Mouse (Mus musculus): ENCODE data around the gene Tjap1. TPM values are rescaled to one million over a fixed set of nuclear protein-coding genes. Genes with fewer than 3 reads are reported as not detected.
A peak's percentile ranks its signal among the peaks of the same experiment; 100 is the strongest.

Gene Tjap1
- polyA plus RNA-seq, 1 experiment, result 64.8 TPM

GRCm38 (mm10) chr17:46278011-46278765 lies 4.6 kb downstream of the Tjap1 start:
- H3K4me1 ChIP-seq (ENCODE audit: control insufficient read depth, insufficient read depth, low read length), result peaks cover 3% of the 10 kb centered on the region; the same call in 1 of the 2 replicates
- 91% methylated on average over 12 of the region's 12 CpGs for WGBS
- no peak overlapping the region for H3K27ac ChIP-seq (ENCODE audit: insufficient read depth, low read length)
- no peak for DNase-seq
- no peak overlapping the region for H3K4me3 ChIP-seq (replicated peaks; ENCODE audit: insufficient read depth, low read depth, low read length)
- H3K27me3 ChIP-seq (ENCODE audit: control insufficient read depth, insufficient read depth, low read length), result no peaks in the 10 kb centered on the region
- TF ChIP-seq POLR2A (IDR thresholded peaks at IDR 0.05; ENCODE audit: borderline replicate concordance, insufficient read depth, low read length) (no peak), CTCF (IDR thresholded peaks at IDR 0.05; ENCODE audit: borderline replicate concordance, insufficient read depth, low read depth, low read length) (no peak)

DNA sequence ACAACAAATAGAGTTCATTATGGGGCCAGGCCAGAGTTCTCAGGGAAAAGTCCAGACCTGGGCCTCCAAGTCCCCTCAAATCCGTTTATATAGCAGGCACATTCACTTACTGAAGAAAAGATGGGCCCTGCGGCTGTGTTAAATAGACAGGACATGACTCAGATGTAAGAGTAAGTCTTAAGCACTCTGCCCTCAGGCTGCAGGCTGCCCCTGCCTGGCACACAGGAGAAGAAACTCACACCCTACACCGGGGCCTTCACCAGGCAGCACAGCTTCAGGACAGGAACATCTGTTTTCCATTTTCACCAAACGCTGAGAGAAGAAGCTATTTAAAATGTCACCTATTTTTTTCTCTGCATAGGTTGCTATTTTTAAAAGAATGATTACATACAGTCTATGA lies 5.2 kb downstream of the Tjap1 start:
- DNase-seq, result no peak
- H3K27ac ChIP-seq (ENCODE audit: insufficient read depth, low read length), result no peak overlapping the region
- TF ChIP-seq POLR2A (IDR thresholded peaks at IDR 0.05; ENCODE audit: borderline replicate concordance, insufficient read depth, low read length) (no peak), CTCF (IDR thresholded peaks at IDR 0.05; ENCODE audit: borderline replicate concordance, insufficient read depth, low read depth, low read length) (no peak)
- H3K4me1 ChIP-seq (ENCODE audit: control insufficient read depth, insufficient read depth, low read length), result peaks cover 3% of the 10 kb centered on the region; the same call in 1 of the 2 replicates
- no peak overlapping the region for H3K4me3 ChIP-seq (replicated peaks; ENCODE audit: insufficient read depth, low read depth, low read length)
- H3K27me3 ChIP-seq (ENCODE audit: control insufficient read depth, insufficient read depth, low read length), result no peaks in the 10 kb centered on the region
- 88% methylated on average over 4 of the region's 4 CpGs for WGBS

GRCm38 (mm10) chr17:46275506-46275905 lies 7.3 kb downstream of the Tjap1 start:
- no peak for TF ChIP-seq POLR2A (IDR thresholded peaks at IDR 0.05; ENCODE audit: borderline replicate concordance, insufficient read depth, low read length)
- TF ChIP-seq CTCF (IDR thresholded peaks at IDR 0.05; ENCODE audit: borderline replicate concordance, insufficient read depth, low read depth, low read length), result no peak
- Histone ChIP-seq H3K27me3 (ENCODE audit: control insufficient read depth, insufficient read depth, low read length) (no peaks in the 10 kb centered on the region), H3K4me1 (ENCODE audit: control insufficient read depth, insufficient read depth, low read length) (no peaks in the 10 kb centered on the region), H3K4me3 (replicated peaks; ENCODE audit: insufficient read depth, low read depth, low read length) (no peak overlapping the region), H3K27ac (ENCODE audit: insufficient read depth, low read length) (no peak overlapping the region)
- WGBS, result 83% methylated on average over 10 of the region's 10 CpGs
- DNase-seq, result no peak

DNA sequence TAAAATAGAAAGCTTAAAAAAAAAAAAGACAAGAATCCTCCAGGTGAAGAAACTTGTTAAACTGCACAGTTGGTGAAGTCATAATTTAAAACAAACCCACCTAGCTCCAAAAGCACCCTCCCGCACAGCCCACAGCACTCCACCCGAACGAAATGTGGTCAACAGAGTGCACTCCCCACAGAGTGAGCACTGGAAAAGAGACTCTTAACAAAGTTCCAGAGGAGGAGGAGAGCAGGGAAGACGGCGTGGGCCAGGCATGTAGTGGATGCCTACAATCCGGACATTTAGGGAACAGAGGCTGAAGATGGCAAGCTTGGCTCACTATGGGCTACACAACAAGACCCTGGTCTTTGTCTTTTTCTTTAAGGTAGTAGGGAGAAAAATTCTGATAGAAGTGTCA lies 7.8 kb downstream of the Tjap1 start:
- H3K27me3 ChIP-seq (ENCODE audit: control insufficient read depth, insufficient read depth, low read length), result no peaks in the 10 kb centered on the region
- DNase-seq, result no peak
- H3K4me3 ChIP-seq (replicated peaks; ENCODE audit: insufficient read depth, low read depth, low read length), result no peak overlapping the region
- no peaks in the 10 kb centered on the region for H3K4me1 ChIP-seq (ENCODE audit: control insufficient read depth, insufficient read depth, low read length)
- 83% methylated on average over 6 of the region's 6 CpGs for WGBS
- H3K27ac ChIP-seq (ENCODE audit: insufficient read depth, low read length), result no peak overlapping the region
- TF ChIP-seq CTCF (IDR thresholded peaks at IDR 0.05; ENCODE audit: borderline replicate concordance, insufficient read depth, low read depth, low read length) (no peak), POLR2A (IDR thresholded peaks at IDR 0.05; ENCODE audit: borderline replicate concordance, insufficient read depth, low read length) (no peak)

DNA sequence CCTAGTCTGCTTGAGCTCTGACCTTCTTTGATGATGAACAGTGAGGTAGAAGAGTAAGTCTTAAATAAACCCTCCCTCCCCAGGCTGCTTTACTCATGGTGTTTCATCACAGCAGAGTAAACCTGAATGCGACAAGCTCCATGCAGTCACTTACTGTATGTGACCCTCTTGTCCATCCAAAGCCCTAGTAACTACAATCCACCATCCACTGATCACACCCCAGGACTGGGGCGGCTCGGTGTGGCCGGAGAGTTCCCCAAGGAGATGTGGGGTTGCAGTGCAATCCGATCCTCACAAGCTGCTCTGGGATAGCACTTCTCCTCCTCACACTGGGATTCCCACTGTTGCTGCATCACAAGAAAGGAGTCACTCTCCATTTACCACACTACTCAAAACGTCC lies 8.4 kb downstream of the Tjap1 start:
- DNase-seq, result no peak
- 81% methylated on average over 6 of the region's 6 CpGs for WGBS
- H3K27ac ChIP-seq (ENCODE audit: insufficient read depth, low read length), result no peak overlapping the region
- TF ChIP-seq POLR2A (IDR thresholded peaks at IDR 0.05; ENCODE audit: borderline replicate concordance, insufficient read depth, low read length), result no peak
- no peak for TF ChIP-seq CTCF (IDR thresholded peaks at IDR 0.05; ENCODE audit: borderline replicate concordance, insufficient read depth, low read depth, low read length)
- H3K4me3 ChIP-seq (replicated peaks; ENCODE audit: insufficient read depth, low read depth, low read length), result no peak overlapping the region
- no peaks in the 10 kb centered on the region for H3K27me3 ChIP-seq (ENCODE audit: control insufficient read depth, insufficient read depth, low read length)
- no peaks in the 10 kb centered on the region for H3K4me1 ChIP-seq (ENCODE audit: control insufficient read depth, insufficient read depth, low read length)

DNA sequence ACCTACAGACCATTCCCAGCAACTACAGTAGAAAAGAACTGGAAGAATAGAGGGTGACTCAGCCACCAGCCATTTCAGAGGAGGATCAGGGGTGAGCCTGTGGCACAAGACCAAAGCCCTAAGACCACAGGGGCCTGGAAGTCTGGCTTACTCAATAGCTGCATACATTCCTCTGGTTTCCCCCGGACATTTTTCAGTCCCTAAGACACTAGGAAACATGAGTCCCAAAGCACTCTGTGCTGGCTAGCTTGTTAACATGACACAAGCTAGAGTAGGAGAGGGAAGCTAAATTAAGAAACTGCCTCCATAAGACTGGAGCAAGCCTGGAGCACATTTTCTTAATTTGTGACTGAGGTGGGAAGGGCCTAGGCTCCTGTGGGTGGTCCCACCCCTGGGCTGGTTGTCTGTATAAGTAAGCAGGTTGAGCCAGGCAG lies 9.0 kb downstream of the Tjap1 start:
- Histone ChIP-seq H3K27ac (ENCODE audit: insufficient read depth, low read length) (no peak overlapping the region), H3K27me3 (ENCODE audit: control insufficient read depth, insufficient read depth, low read length) (no peaks in the 10 kb centered on the region), H3K4me3 (replicated peaks; ENCODE audit: insufficient read depth, low read depth, low read length) (no peak overlapping the region), H3K4me1 (ENCODE audit: control insufficient read depth, insufficient read depth, low read length) (no peaks in the 10 kb centered on the region)
- DNase-seq, result no peak
- TF ChIP-seq POLR2A (IDR thresholded peaks at IDR 0.05; ENCODE audit: borderline replicate concordance, insufficient read depth, low read length) (no peak), CTCF (IDR thresholded peaks at IDR 0.05; ENCODE audit: borderline replicate concordance, insufficient read depth, low read depth, low read length) (no peak)
- WGBS, result 39% methylated on average over 1 of the region's 1 CpGs

DNA sequence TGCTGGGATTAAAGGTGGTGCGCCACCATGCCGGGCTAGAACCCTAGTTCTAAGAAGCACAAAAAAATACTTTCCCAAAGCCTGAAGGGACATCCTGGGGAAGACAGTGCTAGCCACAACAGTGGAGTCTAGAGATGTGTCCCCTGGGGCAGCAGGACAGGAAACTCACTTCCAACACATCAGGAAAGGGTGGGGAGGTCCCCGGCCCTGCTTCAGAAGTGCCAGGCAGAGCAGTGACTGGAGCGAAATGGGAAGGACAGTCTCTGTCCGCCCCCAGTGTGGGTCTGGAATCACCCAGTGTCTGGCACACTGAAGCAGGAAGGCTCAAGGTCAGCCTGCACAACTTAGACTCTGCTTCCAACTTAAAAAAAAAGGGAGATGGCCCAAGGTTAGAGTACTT lies 10.2 kb downstream of the Tjap1 start:
- H3K27me3 ChIP-seq (ENCODE audit: control insufficient read depth, insufficient read depth, low read length), result no peaks in the 10 kb centered on the region
- no peak overlapping the region for H3K27ac ChIP-seq (ENCODE audit: insufficient read depth, low read length)
- 88% methylated on average over 5 of the region's 5 CpGs for WGBS
- DNase-seq, result no peak
- no peaks in the 10 kb centered on the region for H3K4me1 ChIP-seq (ENCODE audit: control insufficient read depth, insufficient read depth, low read length)
- no peak overlapping the region for H3K4me3 ChIP-seq (replicated peaks; ENCODE audit: insufficient read depth, low read depth, low read length)
- no peak for TF ChIP-seq CTCF (IDR thresholded peaks at IDR 0.05; ENCODE audit: borderline replicate concordance, insufficient read depth, low read depth, low read length)
- no peak for TF ChIP-seq POLR2A (IDR thresholded peaks at IDR 0.05; ENCODE audit: borderline replicate concordance, insufficient read depth, low read length)

DNA sequence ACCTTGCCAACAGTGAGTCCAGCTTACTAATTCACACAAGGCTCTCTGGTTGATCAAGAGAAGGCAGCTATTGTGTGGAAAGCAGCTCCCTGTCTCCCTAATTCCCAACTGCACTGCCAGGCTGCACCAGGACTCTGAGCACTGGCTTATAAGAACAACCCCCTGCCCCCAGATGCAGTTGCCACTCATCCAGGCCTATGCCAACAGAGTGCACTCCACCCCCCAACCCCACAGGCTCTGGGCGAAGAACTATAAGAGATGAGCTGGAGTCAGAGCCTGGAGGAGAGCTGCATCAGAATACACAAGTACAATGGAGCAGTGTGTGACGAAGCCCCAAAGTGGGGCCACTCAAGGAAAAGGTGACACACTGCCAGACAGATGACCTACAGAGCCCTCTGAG lies 10.8 kb downstream of the Tjap1 start:
- Histone ChIP-seq H3K27ac (ENCODE audit: insufficient read depth, low read length) (no peak overlapping the region), H3K4me3 (replicated peaks; ENCODE audit: insufficient read depth, low read depth, low read length) (no peak overlapping the region), H3K4me1 (ENCODE audit: control insufficient read depth, insufficient read depth, low read length) (no peaks in the 10 kb centered on the region), H3K27me3 (ENCODE audit: control insufficient read depth, insufficient read depth, low read length) (no peaks in the 10 kb centered on the region)
- peak in 1 of 2 experiments; percentile 20 for DNase-seq
- 84% methylated on average over 2 of the region's 2 CpGs for WGBS
- TF ChIP-seq CTCF (IDR thresholded peaks at IDR 0.05; ENCODE audit: borderline replicate concordance, insufficient read depth, low read depth, low read length), result no peak
- TF ChIP-seq POLR2A (IDR thresholded peaks at IDR 0.05; ENCODE audit: borderline replicate concordance, insufficient read depth, low read length), result no peak

Data from cerebellum, adult 2 months (tissue).